Comparison of ENCODE assay signal across 8 mouse cellular contexts in genomic region chr9:112454706-112455105, GRCm38 (mm10).
A peak's percentile ranks its signal among the peaks of the same experiment; 100 is the strongest.
DNase-seq lines count a peak whose midpoint lies in the region; ATAC-seq and TF ChIP-seq lines count a peak whose summit lies in the region.

No protein-coding gene starts in this region.

- peak; percentile 94 for DNase-seq in brain, embryonic 14.5 days (ENCODE audit: low read depth)
- peak; percentile 96 to 97 for DNase-seq in cerebellum, postnatal 25 days
- DNase-seq in left cerebral cortex, postnatal 10 days (ENCODE audit: extremely low spot score in 1 of 2, low spot score in 2 of 2), result peak; percentile 73 to 92
- no peak for DNase-seq in ovary, postnatal 36 days (ENCODE audit: low spot score)
- no peak for DNase-seq in urinary bladder, postnatal 25 days (ENCODE audit: low spot score)

- no peak for TF ChIP-seq CTCF in brain, embryonic 14.5 days (IDR thresholded peaks at IDR 0.05; ENCODE audit: borderline replicate concordance, extremely low read depth, insufficient read depth, insufficient read length)

- WGBS in hindbrain, embryonic 15.5 days, result 35% methylated on average over 6 of the region's 6 CpGs
- WGBS in heart, embryonic 12.5 days, result 66% methylated on average over 6 of the region's 6 CpGs

- H3K9me3 ChIP-seq in hindbrain, embryonic 15.5 days, result no peaks in the 10 kb centered on the region
- no peaks in the 10 kb centered on the region; the same call in 1 of the 2 replicates for H3K9me3 ChIP-seq in heart, embryonic 12.5 days (replicated peaks)

- no peaks in the 10 kb centered on the region for H3K27me3 ChIP-seq in hindbrain, embryonic 15.5 days
- no peaks in the 10 kb centered on the region for H3K27me3 ChIP-seq in heart, embryonic 12.5 days (replicated peaks)

- H3K4me2 ChIP-seq in hindbrain, embryonic 15.5 days, result no peak overlapping the region
- no peak overlapping the region for H3K4me2 ChIP-seq in heart, embryonic 12.5 days

- no peak overlapping the region for H3K27ac ChIP-seq in hindbrain, embryonic 15.5 days (replicated peaks)
- H3K27ac ChIP-seq in heart, embryonic 12.5 days (ENCODE audit: poor library complexity, severe bottlenecking), result no peak overlapping the region

- H3K4me1 ChIP-seq in hindbrain, embryonic 15.5 days (replicated peaks), result peaks cover 7% of the 10 kb centered on the region
- no peaks in the 10 kb centered on the region for H3K4me1 ChIP-seq in heart, embryonic 12.5 days (replicated peaks)

- ATAC-seq in hindbrain, embryonic 15.5 days (ENCODE audit: low FRiP score, low read depth), result peak; percentile 68; the same call in 1 of the 2 replicates
- no peak for ATAC-seq in erythroblast, adult 5-6 weeks (replicated peaks; ENCODE audit: low FRiP score, poor library complexity, severe bottlenecking)
- no peak for ATAC-seq in heart, embryonic 12.5 days (ENCODE audit: insufficient number of reproducible peaks, low FRiP score)

- H3K4me3 ChIP-seq in hindbrain, embryonic 15.5 days, result no peak overlapping the region
- H3K4me3 ChIP-seq in heart, embryonic 12.5 days, result no peak overlapping the region

- no peak for TF ChIP-seq POLR2A in brain, embryonic 14.5 days (IDR thresholded peaks at IDR 0.05; ENCODE audit: borderline replicate concordance, extremely low read depth, insufficient read depth, insufficient read length, poor library complexity, severe bottlenecking)

- intact Hi-C loops in left cerebral cortex, postnatal 10 days (cut with DNase I), result loop anchor here (10.0 kb wide), 2 partner anchors 270 to 720 kb away; no protein-coding TSS in a partner anchor

- H3K9ac ChIP-seq in hindbrain, embryonic 15.5 days, result no peak overlapping the region
- H3K9ac ChIP-seq in heart, embryonic 12.5 days, result no peak overlapping the region

- H3K36me3 ChIP-seq in hindbrain, embryonic 15.5 days, result no peaks in the 10 kb centered on the region
- H3K36me3 ChIP-seq in heart, embryonic 12.5 days, result no peaks in the 10 kb centered on the region

Comparison
In these comparisons a context has a peak if more than half of its experiments do, and no peak if none do; other contexts are left out.
1. DNase-seq: peak in brain, embryonic 14.5 days (single experiment), cerebellum, postnatal 25 days (2 of 2) and left cerebral cortex, postnatal 10 days (2 of 2); none in ovary, postnatal 36 days (single experiment) and urinary bladder, postnatal 25 days (single experiment).